ENCODE assay signal across 9 mouse cellular contexts in genomic region chr15:40144221-40144620, GRCm38 (mm10). TPM values are rescaled to one million over a fixed set of nuclear protein-coding genes. Genes with fewer than 3 reads are reported as not detected.
DNase-seq lines count a peak whose midpoint lies in the region; ATAC-seq and TF ChIP-seq lines count a peak whose summit lies in the region.
"Had no signal": no experiment of that assay in that cellular context is flagged by ENCODE, and none has a peak within 500 bp of the region (broad histone marks: within the 10 kb centered on the region; RNA-seq: fewer than 3 reads in every experiment).

No protein-coding gene starts in this region.

- H3K4me3 ChIP-seq in heart, adult 2 months, result no peak overlapping the region
- no peak overlapping the region for H3K4me3 ChIP-seq in heart, embryonic 10.5 days
- no peak overlapping the region for H3K4me3 ChIP-seq in limb, embryonic 11.5 days (ENCODE audit: low read depth, low read length)

- no peaks in the 10 kb centered on the region for H3K36me3 ChIP-seq in heart, adult 2 months (ENCODE audit: control insufficient read depth, insufficient read depth, low read length)
- H3K36me3 ChIP-seq in heart, embryonic 10.5 days, result no peaks in the 10 kb centered on the region
- no peaks in the 10 kb centered on the region for H3K36me3 ChIP-seq in limb, embryonic 11.5 days (ENCODE audit: control insufficient read depth, insufficient read depth, low read length)

- H3K4me2 ChIP-seq in limb, embryonic 11.5 days (ENCODE audit: low read depth, severe bottlenecking), result no peak overlapping the region

- no peaks in the 10 kb centered on the region for H3K79me2 ChIP-seq in heart, adult 2 months (replicated peaks; ENCODE audit: control insufficient read depth, insufficient read depth, low read length)

- 46% methylated on average over 7 of the region's 7 CpGs for WGBS in heart, adult 2 months
- 51% methylated on average over 7 of the region's 7 CpGs for WGBS in heart, embryonic 10.5 days
- 58% methylated on average over 7 of the region's 7 CpGs for WGBS in limb, embryonic 11.5 days

- H3K9ac ChIP-seq in heart, adult 2 months (ENCODE audit: low read depth, low read length), result no peak overlapping the region
- H3K9ac ChIP-seq in limb, embryonic 11.5 days (ENCODE audit: low read length), result no peak overlapping the region

- no peaks in the 10 kb centered on the region for H3K4me1 ChIP-seq in heart, adult 2 months (ENCODE audit: control insufficient read depth, insufficient read depth, low read length)
- H3K4me1 ChIP-seq in heart, embryonic 10.5 days, result no peaks in the 10 kb centered on the region
- H3K4me1 ChIP-seq in limb, embryonic 11.5 days (ENCODE audit: control insufficient read depth, insufficient read depth, low read length), result no peaks in the 10 kb centered on the region

- intact Hi-C loops in heart, adult 2 months (cut with DNase I), result loop anchor here (5.0 kb wide), 1 partner anchor 782 kb away; no protein-coding TSS in a partner anchor
- intact Hi-C loops in gastrocnemius, postnatal 14 days (cut with DNase I; ENCODE audit: low total_unique reads), result loop anchor here (10.0 kb wide), 1 partner anchor 779 kb away; no protein-coding TSS in a partner anchor

- no peak overlapping the region for H3K27ac ChIP-seq in heart, adult 2 months
- no peak overlapping the region for H3K27ac ChIP-seq in heart, embryonic 10.5 days
- no peak overlapping the region for H3K27ac ChIP-seq in limb, embryonic 11.5 days (replicated peaks; ENCODE audit: low read depth, low read length)

- TF ChIP-seq POLR2A in heart, adult 2 months (IDR thresholded peaks at IDR 0.05; ENCODE audit: insufficient read depth, low read depth, low read length), result no peak

- TF ChIP-seq EP300 in heart, adult 2 months (IDR thresholded peaks at IDR 0.05; ENCODE audit: insufficient read depth, low read depth, low read length), result no peak

- ATAC-seq in frontal cortex, adult (ENCODE audit: low TSS enrichment), result peak; percentile 83
- no peak for ATAC-seq in limb, embryonic 11.5 days (ENCODE audit: insufficient number of reproducible peaks, low FRiP score, low TSS enrichment, low read depth)

- no peaks in the 10 kb centered on the region for H3K27me3 ChIP-seq in heart, adult 2 months (ENCODE audit: control insufficient read depth, insufficient read depth, low read length)
- no peaks in the 10 kb centered on the region for H3K27me3 ChIP-seq in heart, embryonic 10.5 days (ENCODE audit: insufficient read depth, poor library complexity, severe bottlenecking)
- no peaks in the 10 kb centered on the region for H3K27me3 ChIP-seq in limb, embryonic 11.5 days (ENCODE audit: control insufficient read depth, insufficient read depth, low read length)

- peak; percentile 87 for TF ChIP-seq CTCF in heart, adult 2 months (IDR thresholded peaks at IDR 0.05)

- no peak for DNase-seq in heart, adult 2 months
- DNase-seq in heart, embryonic 10.5 days (ENCODE audit: low spot score), result no peak
- peak; percentile 2 for DNase-seq in A20 (ENCODE audit: low read depth, low spot score)
- peak; percentile 42 for DNase-seq in adipocyte (ENCODE audit: low spot score)
- peak; percentile 51 for DNase-seq in limb, embryonic 11.5 days (ENCODE audit: low spot score)
- DNase-seq in thymus, postnatal 0 days (ENCODE audit: low spot score), result peak; percentile 49
- DNase-seq in gastrocnemius, postnatal 14 days, result no peak

- H3K9me3 ChIP-seq in heart, embryonic 10.5 days, result no peaks in the 10 kb centered on the region
- H3K9me3 ChIP-seq in limb, embryonic 11.5 days (ENCODE audit: control insufficient read depth, low read length), result no peaks in the 10 kb centered on the region

RNA-seq across cellular contexts. Expression of gene 9330182O14Rik, which starts 10.1 kb away (rescaled TPM):
- not detected for total RNA-seq in heart, adult 2 months (2021)
- polyA plus RNA-seq in heart, adult 2 months (2012; rRNA removed), result not detected in 2 replicates
- polyA plus RNA-seq in heart, embryonic 10.5 days (2016; fragmentation: Nextera tagmentation; extraction: Ambion mirVana), result not detected in 2 replicates
- not detected in 2 replicates for polyA plus RNA-seq in limb, embryonic 11.5 days (2014; fragmentation: Nextera tagmentation; extraction: Ambion mirVana)
- polyA plus RNA-seq in thymus, postnatal 0 days (2015; fragmentation: Nextera tagmentation; extraction: Ambion mirVana), result 0.73 TPM in 1 of 2 replicates, not detected in the other
- not detected for total RNA-seq in gastrocnemius, postnatal 14 days (2021)
- polyA plus RNA-seq: intestine, embryonic 14.5 days had no signal

Comparison
In these comparisons a context has a peak if more than half of its experiments do, and no peak if none do; other contexts are left out.
1. DNase-seq: peak in A20 (single experiment), adipocyte (single experiment), limb, embryonic 11.5 days (single experiment) and thymus, postnatal 0 days (single experiment); none in heart, adult 2 months (0 of 2), heart, embryonic 10.5 days (single experiment) and gastrocnemius, postnatal 14 days (single experiment).